ENCODE assay signal across 17 mouse cellular contexts in the genomic region with DNA sequence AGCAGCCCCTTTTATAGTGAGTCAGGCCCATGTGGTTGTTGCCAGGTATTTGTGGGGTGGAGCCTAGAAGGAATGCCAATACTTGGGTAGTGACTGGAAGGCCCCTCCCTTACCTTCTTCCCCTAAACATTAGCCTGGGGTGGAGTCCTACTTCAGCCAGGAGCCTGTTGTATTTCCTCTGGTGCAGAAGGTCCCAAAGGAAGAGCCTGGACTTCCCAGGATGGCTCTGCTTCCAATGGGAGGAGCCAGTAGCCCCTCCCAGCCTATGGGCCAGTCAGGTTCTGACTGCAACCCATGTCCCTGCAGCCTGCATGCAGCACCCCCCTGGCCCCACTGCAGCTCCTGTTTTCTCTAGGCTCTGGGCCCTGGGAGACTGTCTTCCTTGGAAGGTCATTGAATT.
DNase-seq lines count a peak whose midpoint lies in the region; ATAC-seq and TF ChIP-seq lines count a peak whose summit lies in the region.
"Had no signal": no experiment of that assay in that cellular context is flagged by ENCODE, and none has a peak within 500 bp of the region (broad histone marks: within the 10 kb centered on the region; RNA-seq: fewer than 3 reads in every experiment).

No protein-coding gene starts in this region.

- no peak overlapping the region for H3K4me2 ChIP-seq in heart, embryonic 11.5 days
- H3K4me2 ChIP-seq in liver, postnatal 0 days (ENCODE audit: low read depth, low read length) = no peak overlapping the region
- H3K4me2 ChIP-seq: embryonic facial prominence, embryonic 12.5 days; heart, embryonic 13.5 days; limb, embryonic 12.5 days had no signal

- peak; percentile 31 to 85 for DNase-seq in heart, adult 18-20 months
- peak; percentile 30 for DNase-seq in ES-CJ7 (ENCODE audit: low read depth, low spot score)
- peak; percentile 61 to 87 for DNase-seq in heart, adult 9 months (ENCODE audit: low spot score in 2 of 2)
- DNase-seq in heart, postnatal 4 days = peak; percentile 24
- DNase-seq in liver, postnatal 0 days = no peak
- DNase-seq in embryo, embryonic 11 days = no peak
- DNase-seq in left cerebral cortex, adult 2 months (ENCODE audit: extremely low spot score in 1 of 2, low spot score in 2 of 2) = no peak
- DNase-seq: cerebellum, postnatal 14 days; layer of hippocampus, postnatal 36 days; lung, postnatal 14 days; thymus, postnatal 14 days had no signal

- H3K4me3 ChIP-seq in heart, embryonic 11.5 days (ENCODE audit: low read depth, low read length) = no peak overlapping the region
- no peak overlapping the region for H3K4me3 ChIP-seq in liver, postnatal 0 days (ENCODE audit: low read depth, low read length)
- H3K4me3 ChIP-seq in left cerebral cortex, adult 2 months = no peak overlapping the region
- H3K4me3 ChIP-seq: embryonic facial prominence, embryonic 12.5 days; forebrain, embryonic 10.5 days; heart, embryonic 13.5 days; limb, embryonic 12.5 days had no signal

- no peak overlapping the region for H3K27ac ChIP-seq in heart, embryonic 11.5 days (ENCODE audit: low read depth, low read length)
- H3K27ac ChIP-seq in liver, postnatal 0 days (ENCODE audit: low read depth) = no peak overlapping the region
- no peak overlapping the region for H3K27ac ChIP-seq in left cerebral cortex, adult 2 months
- H3K27ac ChIP-seq: embryonic facial prominence, embryonic 12.5 days; forebrain, embryonic 10.5 days; heart, embryonic 13.5 days; limb, embryonic 12.5 days; liver, embryonic 14.5 days had no signal

- TF ChIP-seq CTCF in liver, postnatal 0 days (IDR thresholded peaks at IDR 0.05; ENCODE audit: low read depth) = no peak
- TF ChIP-seq CTCF in left cerebral cortex, adult 2 months (IDR thresholded peaks at IDR 0.05) = no peak

- no peak for TF ChIP-seq EP300 in liver, postnatal 0 days (IDR thresholded peaks at IDR 0.05; ENCODE audit: low read depth)

- H3K4me1 ChIP-seq in heart, embryonic 11.5 days (ENCODE audit: control insufficient read depth, insufficient read depth, low read length) = no peaks in the 10 kb centered on the region
- H3K4me1 ChIP-seq in liver, postnatal 0 days (ENCODE audit: insufficient read depth) = no peaks in the 10 kb centered on the region
- H3K4me1 ChIP-seq: limb, embryonic 12.5 days had no signal

- H3K9me3 ChIP-seq in heart, embryonic 11.5 days (replicated peaks; ENCODE audit: control insufficient read depth, low read length) = no peaks in the 10 kb centered on the region
- H3K9me3 ChIP-seq in liver, postnatal 0 days (ENCODE audit: low read length) = no peaks in the 10 kb centered on the region
- H3K9me3 ChIP-seq: embryonic facial prominence, embryonic 12.5 days; forebrain, embryonic 10.5 days; heart, embryonic 13.5 days; limb, embryonic 12.5 days had no signal

- intact Hi-C loops in left cerebral cortex, adult 2 months (cut with DNase I) = no loop called here

- no peak overlapping the region for H3K9ac ChIP-seq in heart, embryonic 11.5 days (ENCODE audit: low read depth, low read length)
- no peak overlapping the region for H3K9ac ChIP-seq in liver, postnatal 0 days (replicated peaks)
- H3K9ac ChIP-seq: embryonic facial prominence, embryonic 12.5 days; heart, embryonic 13.5 days; limb, embryonic 12.5 days; liver, embryonic 14.5 days had no signal

- no peaks in the 10 kb centered on the region for H3K36me3 ChIP-seq in heart, embryonic 11.5 days (ENCODE audit: control insufficient read depth, insufficient read depth, low read length)
- H3K36me3 ChIP-seq in liver, postnatal 0 days (replicated peaks; ENCODE audit: insufficient read depth, low read length) = no peaks in the 10 kb centered on the region
- H3K36me3 ChIP-seq: embryonic facial prominence, embryonic 12.5 days; forebrain, embryonic 10.5 days; heart, embryonic 13.5 days; limb, embryonic 12.5 days had no signal

- peaks cover 2% of the 10 kb centered on the region; the same call in 1 of the 2 replicates for H3K27me3 ChIP-seq in heart, embryonic 11.5 days (ENCODE audit: control insufficient read depth, insufficient read depth, low read length)
- H3K27me3 ChIP-seq in liver, postnatal 0 days (ENCODE audit: insufficient read depth, low read length) = no peaks in the 10 kb centered on the region

- ATAC-seq in heart, embryonic 11.5 days (replicated peaks; ENCODE audit: insufficient number of reproducible peaks, low FRiP score, low TSS enrichment) = no peak; the same call in 1 of the 2 replicates
- ATAC-seq in liver, postnatal 0 days = no peak

Comparison
In these comparisons a context has a peak if more than half of its experiments do, and no peak if none do; other contexts are left out.
1. DNase-seq: peak in heart, adult 18-20 months (2 of 2), ES-CJ7 (single experiment), heart, adult 9 months (2 of 2) and heart, postnatal 4 days (single experiment); none in liver, postnatal 0 days (single experiment), embryo, embryonic 11 days (single experiment) and left cerebral cortex, adult 2 months (0 of 2).